Mouse (Mus musculus) lung, adult 2 months (tissue): Measurements from ENCODE around the gene Gm6502. TPM values are rescaled to one million over a fixed set of nuclear protein-coding genes. Genes with fewer than 3 reads are reported as not detected.
"Not testable (repeated sequence)": the region's sequence is repeated elsewhere in the genome, so short reads cannot be mapped to it uniquely, and the experiment has no call there.

Experiments used
- DNase-seq: peaks from one replicate; pipeline ENCODE4 v3.0.0; 2022
- H3K4me1 ChIP-seq: fragments of 200-500 bp; 2 replicates; pipeline ENCODE4 v1.6.1; 2011; ENCODE audit warnings: low read length; ENCODE audit not compliant: control insufficient read depth, insufficient read depth
- H3K4me3 ChIP-seq: fragments of 200-500 bp; replicated peaks from 2 replicates; pipeline ENCODE3; 2011; ENCODE audit warnings: low read depth, mild to moderate bottlenecking, control low read depth, low read length; ENCODE audit errors: extremely low read depth
- WGBS: fragments of 180-500 bp; shearing (Covaris S2); methylation state at CpG from one replicate; pipeline ENCODE4 v1.1.7; 2018; 5-methylcytosine and 5-hydroxymethylcytosine counted together
- polyA plus RNA-seq: library from polyadenylated mRNA; depleted of rRNA; stranded (reverse); fragments of >200 nt; gene quantifications from 2 replicates; pipeline ENCODE4 v1.2.3, GENCODE M21; 2012; rRNA removed

Gm6502 gene
- not detected in 2 replicates for polyA plus RNA-seq

- DNase-seq, H3K4me1 ChIP-seq, H3K4me3 ChIP-seq: not testable (repeated sequence)
- WGBS: no CpG with 5 or more reads among the region's 2 CpGs
Observed at GRCm38 (mm10) chr5:94314135-94314534, at the start of gene Gm6502. TSS of gene Gm6502 (plus strand) at chr5:94314435.

GRCm38 (mm10) chr5:94306696-94307095 is 7.5 kb upstream of the Gm6502 start, which contains the start of gene A430089I19Rik:
TSS of gene A430089I19Rik (minus strand) at chr5:94306796.
- H3K4me1 ChIP-seq, DNase-seq, H3K4me3 ChIP-seq: not testable (repeated sequence)
- 81% methylated on average over 1 of the region's 1 CpGs for WGBS

GRCm38 (mm10) chr5:94339449-94339848 is 25.2 kb downstream of the Gm6502 start, which contains the start of gene AA792892:
TSS of gene AA792892 (plus strand) at chr5:94339749.
- no CpG with 5 or more reads among the region's 2 CpGs for WGBS
- H3K4me1 ChIP-seq, H3K4me3 ChIP-seq, DNase-seq: not testable (repeated sequence)

Other genes with a start within 250 kb of the Gm6502 start
- gene BC061212, start 243.9 kb upstream of the Gm6502 start, polyA plus RNA-seq: not detected in 2 replicates
- not detected in 2 replicates for gene Gm6351, start 238.1 kb upstream of the Gm6502 start, polyA plus RNA-seq
- not detected in 2 replicates for gene Gm3106, start 96.4 kb upstream of the Gm6502 start, polyA plus RNA-seq
- gene A430089I19Rik, start 7.6 kb upstream of the Gm6502 start, polyA plus RNA-seq: not detected in 2 replicates
- gene AA792892, start 25.3 kb downstream of the Gm6502 start, polyA plus RNA-seq: not detected in 2 replicates
- gene Gm7682, start 131.3 kb downstream of the Gm6502 start, polyA plus RNA-seq: not detected in 2 replicates
- not detected in 2 replicates for gene Gm3139, start 211.9 kb downstream of the Gm6502 start, polyA plus RNA-seq